Mouse (Mus musculus) cerebellum, postnatal 4 days (tissue): ENCODE data around the gene Cntnap1.
A peak's percentile ranks its signal among the peaks of the same experiment; 100 is the strongest.

ENCODE experiments used
- DNase-seq, 2 experiments: peaks; one replicate each; pipeline ENCODE4 v3.0.0; 2022; ENCODE audit warnings: low spot score in 2 of 2, mixed read lengths in 1 of 2

The Cntnap1 gene

DNA sequence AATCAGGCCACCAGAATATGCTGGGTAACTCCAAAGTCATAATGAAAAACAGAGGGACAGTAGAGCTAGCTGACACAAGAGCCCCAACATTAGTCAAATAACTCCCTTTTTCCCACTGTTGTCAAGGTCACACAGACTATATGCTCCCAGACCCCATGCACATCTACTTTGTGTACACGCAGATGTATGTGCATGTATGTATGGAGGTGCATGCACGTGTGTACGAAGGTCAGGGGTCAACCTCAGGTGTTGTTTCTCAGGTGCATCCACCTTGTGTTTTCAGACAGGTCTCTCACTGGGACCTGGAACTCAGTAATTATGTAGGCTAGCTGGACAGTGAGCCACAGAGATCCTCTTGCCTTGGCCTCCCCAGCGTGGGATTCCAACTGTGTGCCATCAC is 15.1 kb downstream of the Cntnap1 start:
- no peak for DNase-seq

DNA sequence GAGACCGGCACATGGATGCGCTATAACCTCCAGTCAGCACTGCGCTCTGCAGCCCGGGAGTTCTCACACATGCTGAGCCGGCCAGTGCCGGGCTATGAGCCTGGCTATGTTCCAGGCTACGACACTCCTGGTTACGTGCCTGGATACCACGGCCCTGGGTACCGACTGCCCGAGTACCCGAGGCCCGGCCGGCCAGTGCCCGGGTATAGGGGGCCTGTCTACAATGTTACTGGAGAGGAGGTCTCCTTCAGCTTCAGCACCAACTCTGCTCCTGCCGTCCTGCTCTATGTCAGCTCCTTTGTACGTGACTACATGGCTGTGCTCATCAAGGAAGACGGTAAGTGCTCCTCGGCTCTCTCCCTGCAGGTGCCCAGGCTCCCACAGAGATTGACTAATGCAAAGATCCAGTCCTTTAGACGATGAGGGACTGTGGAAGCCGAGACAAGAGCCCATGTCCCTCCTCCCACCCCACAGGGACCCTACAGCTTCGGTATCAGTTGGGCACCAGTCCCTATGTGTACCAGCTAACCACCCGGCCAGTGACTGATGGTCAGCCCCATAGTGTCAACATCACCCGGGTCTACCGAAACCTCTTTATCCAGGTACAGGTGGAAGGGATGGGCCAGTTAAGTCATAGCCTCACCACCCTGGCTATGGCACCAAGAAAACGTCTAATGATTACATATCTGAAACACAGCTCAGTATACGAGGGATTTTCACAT is 16.4 kb downstream of the Cntnap1 start:
- no peak for DNase-seq

DNA sequence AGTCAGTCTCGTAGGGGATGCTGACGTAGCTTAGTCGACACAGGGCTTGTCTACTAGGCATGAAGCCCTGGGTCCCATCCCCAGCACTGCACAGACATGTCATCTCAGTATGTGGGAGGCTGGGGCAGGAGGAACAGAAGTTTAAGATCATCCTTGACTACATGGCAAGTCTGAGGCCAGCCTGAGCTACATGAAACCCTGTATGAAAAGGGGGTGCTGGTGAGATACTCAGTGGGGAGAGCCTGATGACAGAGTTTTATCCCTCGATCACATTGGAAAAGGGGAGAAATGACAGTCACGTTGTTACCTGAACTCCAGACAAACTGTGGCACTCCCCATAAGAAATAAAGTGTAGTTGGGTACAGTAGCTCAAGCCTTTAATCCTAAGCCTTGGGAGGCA is 17.2 kb downstream of the Cntnap1 start:
- DNase-seq, result no peak

DNA sequence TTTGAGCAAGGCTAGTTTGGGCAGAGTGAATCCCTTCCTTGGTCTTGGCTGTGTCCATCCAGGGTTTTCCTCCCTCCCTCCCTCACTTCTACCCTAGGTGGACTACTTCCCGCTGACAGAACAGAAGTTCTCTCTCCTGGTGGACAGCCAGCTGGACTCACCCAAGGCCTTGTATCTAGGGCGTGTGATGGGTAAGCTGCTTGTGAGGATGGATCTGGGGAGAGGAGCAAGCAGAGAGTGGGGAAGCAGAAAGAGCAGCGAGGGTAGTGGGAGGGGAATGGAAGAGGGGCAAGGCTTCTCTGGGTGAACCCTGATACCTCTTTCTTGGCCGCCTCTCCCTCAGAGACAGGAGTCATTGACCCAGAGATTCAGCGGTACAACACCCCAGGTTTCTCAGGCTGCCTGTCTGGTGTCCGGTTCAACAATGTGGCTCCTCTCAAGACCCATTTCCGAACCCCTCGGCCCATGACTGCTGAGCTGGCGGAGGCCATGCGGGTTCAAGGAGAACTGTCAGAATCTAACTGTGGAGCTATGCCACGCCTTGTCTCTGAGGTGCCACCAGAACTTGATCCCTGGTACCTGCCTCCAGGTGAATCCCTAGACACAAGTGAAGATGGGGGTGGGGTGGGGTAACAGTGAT is 18.0 kb downstream of the Cntnap1 start:
- DNase-seq, result no peak

- peak in 1 of 2 experiments; percentile 78 for DNase-seq
Observed at GRCm38 (mm10) chr11:101189495-101190180, 19.3 kb downstream of the Cntnap1 start.

- DNase-seq, result no peak
Observed at GRCm38 (mm10) chr11:101190181-101190912, 20.0 kb downstream of the Cntnap1 start.

DNA sequence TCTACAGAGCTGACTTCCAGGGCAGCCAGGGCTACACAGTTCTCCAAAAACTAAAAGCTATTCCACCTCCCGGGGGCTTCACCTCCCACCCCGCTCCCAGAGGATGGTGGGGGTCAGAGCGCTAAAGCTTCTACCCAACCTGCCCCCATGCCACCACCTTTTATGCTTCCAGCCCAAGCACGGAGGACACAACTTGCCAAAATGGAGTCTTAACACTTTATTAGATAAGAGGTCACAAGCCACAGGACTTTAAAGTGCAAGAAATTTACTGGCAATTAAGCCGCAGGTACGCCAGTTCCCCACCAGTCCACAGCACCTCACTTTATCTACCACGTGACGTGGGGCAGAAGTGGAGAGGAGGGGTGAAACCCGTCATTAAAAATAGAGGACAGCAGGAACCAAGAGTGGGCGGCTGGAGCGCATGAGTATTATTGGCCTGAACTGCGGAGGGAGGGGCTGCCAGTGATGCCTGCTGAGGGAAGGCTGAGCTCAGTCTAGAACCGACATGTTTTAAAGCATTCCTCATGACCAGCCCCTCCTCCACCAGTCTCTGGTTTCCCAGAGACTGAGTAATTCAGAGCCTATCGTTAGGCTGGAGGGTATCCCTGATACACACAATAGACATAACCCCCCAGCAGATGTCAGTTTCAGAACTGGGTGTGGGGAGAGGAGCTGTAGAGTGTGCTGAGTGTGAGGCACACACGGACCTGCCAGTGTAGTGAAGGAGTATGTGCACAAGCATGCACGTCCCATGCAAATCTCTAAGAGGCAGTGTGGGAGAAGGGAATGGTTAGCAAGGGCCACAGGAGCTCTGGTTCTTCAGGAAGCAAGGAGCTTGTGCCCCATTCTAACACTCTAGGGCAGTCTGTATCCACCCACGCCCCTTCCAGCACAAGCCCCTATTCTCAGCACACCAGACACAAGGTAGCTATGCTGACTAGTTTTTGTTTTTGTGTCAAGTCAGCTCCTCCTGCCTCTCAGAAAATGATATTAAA is 20.9 kb downstream of the Cntnap1 start:
- no peak for DNase-seq

DNA sequence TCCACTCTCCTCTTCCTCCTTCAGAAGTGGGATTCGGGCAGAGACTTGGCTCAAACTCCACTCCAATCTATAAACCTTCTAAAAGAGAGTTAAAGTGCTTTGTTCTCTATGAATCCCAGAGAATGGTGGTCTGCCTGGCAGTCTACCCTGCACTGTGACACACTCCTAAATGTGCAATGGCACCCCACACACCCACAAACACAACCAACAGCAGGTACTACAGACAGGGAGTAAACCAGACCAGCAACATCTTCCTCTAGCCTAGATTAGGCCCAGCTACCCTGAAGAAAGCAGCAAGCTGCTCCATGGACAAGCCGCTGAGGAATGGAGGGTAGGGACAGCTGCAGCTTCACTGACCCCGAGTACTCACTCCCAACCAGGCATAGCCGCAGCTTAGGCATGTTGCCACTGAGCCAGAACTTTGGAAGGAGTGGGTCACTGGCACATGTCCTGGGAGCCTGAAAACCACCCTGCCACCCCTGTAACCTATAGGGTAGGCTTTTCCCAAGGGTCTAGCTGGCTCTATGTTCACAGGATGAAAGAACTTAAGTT is 21.7 kb downstream of the Cntnap1 start:
- DNase-seq, result no peak

DNA sequence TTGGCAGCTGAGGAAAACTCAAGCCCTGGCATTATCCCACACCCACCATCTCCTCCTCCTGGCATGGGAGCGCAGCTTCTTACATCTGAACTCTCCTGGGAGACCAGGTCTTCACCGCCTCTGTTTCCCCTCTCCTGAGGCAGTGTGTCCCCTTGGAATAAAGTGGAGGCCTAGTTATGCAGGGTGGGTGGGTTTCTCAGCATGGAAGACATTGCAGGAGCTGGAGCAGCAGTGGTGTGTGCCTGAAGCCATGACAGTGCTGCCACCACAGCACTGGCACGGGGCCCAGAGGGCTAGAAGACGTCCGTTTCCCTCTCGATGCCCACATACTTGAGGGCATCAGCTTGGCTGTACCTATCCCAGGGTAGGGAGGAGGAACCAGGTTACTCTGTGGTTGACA is 22.3 kb downstream of the Cntnap1 start:
- DNase-seq, result no peak

DNA sequence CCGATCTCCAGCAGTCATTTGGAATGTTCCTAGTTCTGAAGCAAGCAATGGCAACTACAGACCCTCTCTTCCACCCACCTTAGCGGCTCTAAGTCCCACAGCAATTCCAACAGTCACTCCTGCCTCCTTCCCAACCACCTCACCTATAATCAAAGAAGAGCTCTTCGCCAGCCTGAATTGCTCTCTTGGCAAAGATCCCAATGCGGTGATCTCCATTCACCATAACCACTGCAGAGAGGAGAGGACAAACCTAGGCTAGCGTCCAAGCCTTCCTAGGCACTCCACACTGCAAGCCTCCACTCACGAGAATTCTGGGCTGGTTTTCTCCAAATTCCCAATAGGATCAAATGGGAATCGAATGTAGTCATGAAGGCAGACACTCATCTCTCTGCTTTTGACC is 22.8 kb downstream of the Cntnap1 start:
- no peak for DNase-seq

- DNase-seq, result no peak
Observed at GRCm38 (mm10) chr11:101194137-101194536, 23.8 kb downstream of the Cntnap1 start.

DNA sequence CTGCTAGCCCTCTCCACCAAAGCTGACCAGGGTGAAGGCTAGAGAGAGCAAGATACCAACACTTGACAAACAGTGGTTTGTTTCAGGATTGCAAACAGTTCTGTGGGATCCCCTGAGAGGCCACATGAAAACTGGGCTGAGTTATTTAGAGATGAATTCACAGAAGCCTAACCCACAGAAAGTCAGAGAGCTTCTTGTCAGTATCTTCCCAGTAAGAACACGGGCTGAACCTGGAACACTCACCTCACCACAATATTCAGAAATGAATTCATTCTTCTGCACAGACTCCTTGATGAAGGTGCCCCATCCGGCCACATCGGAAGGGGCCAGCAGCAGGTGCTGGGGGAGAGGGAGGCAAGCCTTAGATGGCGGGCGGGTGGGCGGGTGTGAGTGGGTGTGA is 24.3 kb downstream of the Cntnap1 start:
- DNase-seq, result no peak

DNA sequence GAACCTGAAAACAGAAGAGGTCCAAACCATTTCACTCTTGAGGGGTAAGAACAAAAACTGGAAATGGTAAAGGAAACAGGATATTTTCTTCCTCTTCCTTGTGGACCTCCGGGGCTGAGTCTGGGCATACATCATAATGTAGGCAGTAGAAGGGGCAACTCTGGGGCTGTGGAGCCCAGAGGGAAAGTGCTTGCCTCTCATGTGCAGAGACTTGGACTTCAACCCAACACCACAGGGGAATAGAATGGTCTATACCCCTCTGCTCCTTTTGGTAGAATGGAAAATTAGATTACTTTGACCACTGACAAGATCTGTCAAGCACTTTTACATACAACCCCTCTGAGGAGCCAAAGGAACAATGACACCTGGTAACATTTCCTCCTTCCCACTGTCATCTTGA is 24.8 kb downstream of the Cntnap1 start:
- DNase-seq, result no peak

- DNase-seq, result no peak
Observed at GRCm38 (mm10) chr11:101195571-101195970, 25.2 kb downstream of the Cntnap1 start.

DNA sequence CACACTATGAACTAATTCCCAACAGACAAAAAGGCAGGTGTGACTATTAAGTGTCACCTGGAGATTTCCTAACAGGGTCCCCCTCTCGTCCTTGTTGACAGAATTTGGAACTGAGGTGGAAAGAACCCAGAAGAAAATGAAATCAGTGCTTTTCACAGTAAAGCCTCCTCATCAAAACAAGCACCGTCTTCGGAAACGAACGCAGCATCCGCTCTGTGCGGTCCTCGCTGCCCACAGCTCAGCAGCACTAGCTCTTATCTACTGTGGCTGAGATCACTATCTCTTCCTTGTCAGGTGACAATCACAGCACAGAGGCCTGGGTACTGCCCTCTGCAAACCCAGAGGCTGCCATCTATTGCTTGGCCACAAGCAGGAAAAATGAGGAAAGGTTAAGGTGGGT is 25.9 kb downstream of the Cntnap1 start:
- no peak for DNase-seq

GRCm38 (mm10) chr11:101199555-101199954 is 29.2 kb downstream of the Cntnap1 start:
- DNase-seq, result no peak

- DNase-seq, result peak in 1 of 2 experiments; percentile 57
Observed at GRCm38 (mm10) chr11:101200986-101201385, 30.7 kb downstream of the Cntnap1 start.

- no peak for DNase-seq
Observed at GRCm38 (mm10) chr11:101211970-101212369, 41.6 kb downstream of the Cntnap1 start.

GRCm38 (mm10) chr11:101216936-101217335 is 46.6 kb downstream of the Cntnap1 start:
- DNase-seq, result no peak

DNA sequence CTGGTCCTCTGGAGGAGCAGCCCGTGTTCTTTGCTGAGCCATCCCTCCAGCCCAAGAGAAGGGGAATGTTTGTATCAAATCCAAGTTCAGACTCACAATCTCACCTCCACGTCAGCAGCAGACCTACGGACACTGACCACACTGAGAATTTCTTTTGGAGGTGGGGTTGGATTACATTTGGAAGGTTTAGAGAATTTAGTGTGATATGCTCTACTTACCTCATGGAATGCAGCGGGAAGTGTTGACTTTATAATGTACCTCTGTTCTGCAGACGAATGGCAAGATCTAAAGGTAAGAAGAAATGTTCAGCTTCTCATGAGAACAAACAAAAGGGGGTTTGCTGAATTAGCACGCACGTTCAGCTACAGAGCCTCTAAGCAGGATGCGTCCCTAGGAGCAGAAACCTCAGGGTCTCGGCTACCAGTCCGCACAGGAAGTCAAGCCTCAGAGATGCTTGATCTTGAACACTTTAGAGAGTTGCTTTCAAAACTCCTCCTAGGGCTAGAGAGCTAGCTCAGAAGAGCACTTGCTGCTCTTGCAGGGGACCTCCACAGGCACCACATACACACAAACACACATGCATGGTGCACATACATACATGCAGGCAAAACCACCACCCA is 48.2 kb downstream of the Cntnap1 start:
- DNase-seq, result no peak
